Mouse (Mus musculus) kidney, adult 2 months (tissue): ENCODE data around the gene Fyco1.

Experiments
- CTCF ChIP-seq: fragments of 200-500 bp; conservative IDR thresholded peaks from 2 replicates; pipeline ENCODE4 v1.5.1; 2011; ENCODE audit warnings: low read depth, mild to moderate bottlenecking, control low read depth, low read length, moderate library complexity, mixed read lengths; ENCODE audit not compliant: insufficient read depth, insufficient read length
- POLR2A ChIP-seq: fragments of 200-500 bp; IDR thresholded peaks from one replicate; pipeline ENCODE4 v1.6.1; 2011; ENCODE audit warnings: low read depth, low read length, control low read depth

GRCm38 (mm10) chr9:123806267-123806666 lies 45.4 kb downstream of the Fyco1 start, which contains the start of gene Cxcr6:
- no peak for TF ChIP-seq POLR2A
- TF ChIP-seq CTCF, result no peak
